Mouse (Mus musculus): ENCODE measurements around the gene Nell1.

Nell1 gene

DNA sequence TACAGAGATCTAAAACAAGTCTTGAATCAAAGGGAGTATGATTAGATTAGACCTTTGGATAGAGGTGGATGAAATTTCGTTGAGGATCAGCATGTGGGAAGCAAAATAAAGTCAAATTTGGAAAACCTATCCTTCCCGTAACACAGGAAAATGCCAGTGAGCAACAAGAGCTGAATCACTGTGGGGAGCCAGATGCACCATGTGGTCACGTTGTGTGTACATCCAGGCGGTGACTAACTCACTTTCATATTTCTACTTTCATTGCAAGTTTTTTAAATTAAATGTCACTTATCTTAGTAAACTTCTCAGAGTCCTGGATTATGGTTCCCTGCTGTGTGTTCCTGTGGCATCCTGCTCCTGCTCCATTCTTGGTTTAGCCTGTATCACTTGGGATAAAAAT, 576.8 kb downstream of the Nell1 start:
- DNase-seq (ENCODE audit: low read depth), result no peak

DNA sequence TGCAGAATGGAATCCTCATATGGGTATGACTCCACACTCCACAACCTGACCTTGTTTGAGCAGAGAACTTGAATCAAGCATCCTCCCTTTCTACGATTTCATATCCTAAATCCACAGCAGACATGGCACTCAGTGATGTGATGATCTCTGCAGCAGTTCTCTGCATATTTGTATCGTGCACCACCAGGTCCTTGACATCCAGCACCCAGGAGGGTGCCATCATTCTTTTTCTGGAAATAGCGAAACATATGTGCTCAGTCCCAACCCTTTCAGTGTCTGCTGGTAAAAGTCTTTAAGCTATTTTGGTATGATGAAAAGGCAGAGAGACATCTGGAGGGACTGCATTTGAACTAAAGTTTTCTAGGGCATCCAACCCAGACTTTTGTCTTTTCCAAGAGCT, 588.0 kb downstream of the Nell1 start:
- no peak for DNase-seq (ENCODE audit: low read depth)

DNA sequence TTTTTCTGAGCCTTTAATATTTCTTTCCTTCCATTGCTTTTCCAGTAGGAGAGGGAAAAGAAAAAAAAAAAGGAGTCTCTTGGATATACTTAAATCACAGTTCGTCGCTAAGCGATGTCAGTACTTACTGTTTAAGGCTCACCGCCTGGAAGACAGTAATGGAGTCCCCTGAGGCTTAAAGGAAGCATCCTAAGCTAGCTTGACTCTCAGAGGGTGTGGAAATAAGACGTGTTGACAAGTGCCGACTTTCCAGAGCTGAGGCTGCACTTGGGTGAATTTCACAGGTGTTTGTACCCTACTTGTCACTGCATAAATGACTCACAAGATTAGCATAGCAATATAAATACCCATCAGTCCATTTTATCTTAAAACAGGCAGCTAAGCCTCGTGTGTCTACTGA, 599.2 kb downstream of the Nell1 start:
- no peak for DNase-seq (ENCODE audit: low read depth)

DNA sequence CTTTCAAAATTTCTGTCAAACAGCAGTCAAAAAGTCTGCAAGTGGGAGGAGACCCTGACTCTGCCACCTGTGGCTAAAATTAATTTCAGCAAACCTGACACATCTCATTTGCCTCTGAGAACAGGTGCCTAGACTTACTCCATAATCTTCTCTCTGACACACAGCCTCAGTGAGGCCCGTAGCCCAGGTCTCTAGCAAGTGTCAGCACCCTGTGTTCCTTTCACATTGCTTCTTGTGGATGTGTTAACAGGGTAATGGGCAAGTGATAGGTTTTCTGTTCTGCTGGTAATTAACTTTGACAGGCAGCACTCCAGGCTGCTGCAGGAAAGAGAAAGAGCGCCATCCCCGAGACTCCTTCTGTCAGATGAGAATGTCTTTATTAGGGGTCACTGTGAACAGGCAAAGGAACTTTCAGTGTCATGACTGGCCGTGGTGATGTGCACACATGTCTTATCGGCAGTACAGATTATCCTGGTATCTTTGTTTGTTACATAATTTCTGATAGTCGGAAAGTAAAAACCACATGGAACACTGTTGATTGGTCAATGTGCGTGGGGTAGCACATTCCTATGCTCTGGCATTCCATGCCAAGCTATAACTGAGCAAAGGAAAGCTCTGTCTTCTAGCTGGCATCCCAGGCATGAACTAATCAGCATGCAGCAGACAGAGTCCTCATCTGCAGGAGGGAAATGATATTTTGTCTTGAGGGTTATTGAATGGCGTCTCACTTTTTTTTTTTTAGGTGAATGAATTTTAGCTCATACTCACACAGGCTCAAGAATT, 614.2 kb downstream of the Nell1 start:
- DNase-seq (ENCODE audit: low read depth), result no peak

DNA sequence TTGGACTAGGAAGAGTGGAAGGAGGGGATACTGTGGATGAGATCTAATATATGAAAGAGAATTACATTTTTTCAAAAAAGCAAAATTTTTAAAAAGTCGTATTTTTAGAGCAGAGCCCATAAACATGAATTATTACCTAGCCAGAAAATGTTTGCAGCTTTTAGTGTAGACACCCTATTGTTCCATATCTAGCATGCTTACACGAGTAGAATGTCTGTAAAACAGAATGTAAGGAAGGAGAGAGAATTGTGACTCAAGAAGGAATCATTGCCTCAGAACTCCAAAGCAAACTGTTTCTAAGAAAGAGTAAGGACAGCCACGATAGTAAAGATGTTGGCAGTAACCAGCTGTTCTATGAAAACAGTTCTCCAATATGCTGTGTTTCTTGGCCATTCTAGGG, 624.2 kb downstream of the Nell1 start, which contains the start of gene 4933405O20Rik:
Gene 4933405O20Rik (plus strand): TSS at position 301 of the 400 bp plus-strand sequence.
- no peak for DNase-seq (ENCODE audit: low read depth)

DNA sequence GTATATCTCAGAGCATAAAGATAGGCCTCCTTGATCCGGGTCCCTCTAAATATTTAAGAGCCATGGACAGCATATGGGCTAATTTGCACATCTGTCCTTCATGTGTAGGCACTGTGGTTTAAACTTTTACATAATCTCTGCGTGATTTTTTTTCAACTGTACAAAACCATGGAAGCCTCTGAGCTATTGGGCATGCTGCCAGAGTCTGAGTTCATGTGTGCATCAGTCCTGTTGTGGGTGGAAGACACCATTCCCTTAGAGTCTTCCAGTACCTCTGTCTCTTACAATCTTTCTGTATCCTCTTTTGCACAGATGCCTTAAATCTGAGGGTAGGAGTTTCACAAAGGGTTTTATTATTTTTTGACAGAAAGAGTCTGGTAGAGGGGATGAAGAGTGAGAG, 639.4 kb downstream of the Nell1 start:
- peak; percentile 9 for DNase-seq (ENCODE audit: low read depth)

DNA sequence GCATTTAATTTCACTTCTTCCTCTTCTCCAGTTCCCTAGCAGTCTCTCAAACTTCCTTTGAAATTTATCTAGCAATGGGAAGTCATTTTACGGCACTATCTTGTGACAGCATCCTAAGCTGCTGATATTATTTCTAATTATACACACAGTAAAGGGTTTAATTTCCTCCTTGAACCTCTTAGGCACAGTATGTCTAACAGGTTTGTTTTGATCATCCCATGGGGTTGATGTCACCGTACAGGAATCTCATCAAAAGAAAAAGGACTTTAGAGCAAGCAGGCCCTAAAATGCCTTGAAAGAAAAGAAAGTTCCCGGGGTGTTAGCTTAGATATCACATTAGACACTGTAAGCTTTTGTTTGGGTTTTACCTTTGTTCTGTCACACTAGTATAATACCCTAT, 654.5 kb downstream of the Nell1 start:
- no peak for DNase-seq (ENCODE audit: low read depth)

DNA sequence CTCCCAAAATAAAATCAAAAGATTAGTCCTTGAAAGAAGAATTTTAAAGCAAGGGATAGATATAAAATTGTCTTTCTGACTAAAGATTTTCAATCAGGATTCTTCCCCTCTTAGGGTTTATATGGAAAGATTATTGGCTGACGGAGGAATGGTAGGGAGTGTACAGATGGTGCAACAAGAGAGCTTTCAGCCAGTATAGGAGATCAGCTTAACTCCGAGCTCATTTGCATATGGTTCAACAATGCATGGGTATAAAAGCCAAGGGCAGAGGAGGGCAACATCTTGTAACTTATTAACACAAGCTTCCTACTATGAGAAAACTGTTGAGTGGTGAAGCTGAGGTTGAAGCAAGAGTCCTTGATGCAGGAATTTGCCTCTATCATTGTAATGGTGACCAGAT, 658.5 kb downstream of the Nell1 start:
- DNase-seq (ENCODE audit: low read depth), result no peak

DNA sequence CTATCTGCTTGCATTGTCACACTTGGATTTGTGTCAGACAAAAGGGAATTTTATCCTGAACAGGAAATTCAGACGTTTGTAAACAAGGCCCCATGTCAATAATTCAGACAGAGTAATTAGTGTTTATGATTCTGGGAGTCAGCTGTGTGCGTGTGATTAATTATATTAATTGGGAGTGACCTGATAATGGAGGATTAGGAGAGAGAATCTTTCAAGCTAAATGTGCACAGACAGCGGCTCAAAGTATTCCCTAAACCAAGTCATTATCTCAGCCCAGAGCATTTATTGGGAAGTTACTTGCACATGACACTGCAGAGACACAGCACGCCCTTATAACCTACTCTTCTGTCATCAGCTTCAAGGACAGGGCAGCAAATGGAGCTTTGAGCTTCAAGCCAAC, 697.6 kb downstream of the Nell1 start:
- DNase-seq (ENCODE audit: low read depth), result no peak

DNA sequence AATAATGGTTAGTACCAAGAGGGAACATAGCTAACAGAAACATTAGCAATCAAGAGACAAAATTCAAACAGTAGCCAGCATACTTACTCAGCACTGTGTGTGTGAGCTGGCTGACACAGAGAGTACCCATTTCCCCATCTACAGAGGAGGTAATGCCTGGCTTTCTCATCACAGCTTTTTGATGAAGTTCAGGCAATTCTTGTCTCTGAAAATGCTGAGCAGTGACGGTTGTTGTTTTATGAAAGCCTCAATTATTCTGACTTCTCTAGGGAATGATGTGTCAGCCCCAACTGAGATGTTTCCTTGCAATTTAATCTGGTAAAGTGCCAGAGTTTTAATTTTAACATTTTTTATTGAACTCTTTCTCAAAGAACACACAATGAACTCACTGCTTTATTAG, 700.8 kb downstream of the Nell1 start:
- no peak for DNase-seq (ENCODE audit: low read depth)

DNA sequence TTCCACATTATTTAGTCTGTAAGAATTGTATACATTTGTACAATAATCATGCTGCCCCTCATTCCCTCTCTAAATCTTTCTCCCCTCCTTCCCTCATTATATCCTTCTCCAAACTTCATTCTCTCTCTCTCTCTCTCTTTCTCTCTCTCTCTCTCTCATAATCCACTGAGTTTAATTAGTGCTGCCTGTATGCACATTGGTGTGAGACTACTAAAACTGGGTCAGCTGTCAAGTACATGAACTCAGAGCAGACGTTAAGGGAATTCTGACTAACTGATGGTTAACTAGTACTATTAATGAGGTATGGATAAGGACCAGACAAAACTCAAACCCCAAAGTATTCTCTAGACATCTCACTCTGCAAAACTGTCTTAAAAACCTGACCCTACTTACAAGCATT, 702.8 kb downstream of the Nell1 start:
- DNase-seq (ENCODE audit: low read depth), result no peak

DNA sequence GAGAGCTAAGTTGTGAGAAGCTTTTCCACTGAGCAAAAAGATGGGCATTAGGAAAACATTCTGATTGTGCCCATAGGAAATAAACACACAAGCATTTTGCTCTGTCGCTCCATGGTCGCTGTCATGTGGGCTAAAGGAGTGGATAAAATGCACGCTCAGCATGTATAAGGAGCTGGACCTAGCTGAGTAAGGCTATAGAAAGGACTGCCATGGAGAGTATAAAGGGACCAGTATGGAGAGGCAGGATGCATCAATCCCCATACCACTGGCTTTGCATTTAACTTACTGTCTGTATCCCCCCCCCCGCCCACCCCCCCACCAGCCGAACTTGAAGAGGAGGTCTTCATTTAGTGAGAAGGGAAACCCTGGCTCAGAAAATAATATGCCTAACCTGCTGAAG, 711.7 kb downstream of the Nell1 start:
- no peak for DNase-seq (ENCODE audit: low read depth)

DNA sequence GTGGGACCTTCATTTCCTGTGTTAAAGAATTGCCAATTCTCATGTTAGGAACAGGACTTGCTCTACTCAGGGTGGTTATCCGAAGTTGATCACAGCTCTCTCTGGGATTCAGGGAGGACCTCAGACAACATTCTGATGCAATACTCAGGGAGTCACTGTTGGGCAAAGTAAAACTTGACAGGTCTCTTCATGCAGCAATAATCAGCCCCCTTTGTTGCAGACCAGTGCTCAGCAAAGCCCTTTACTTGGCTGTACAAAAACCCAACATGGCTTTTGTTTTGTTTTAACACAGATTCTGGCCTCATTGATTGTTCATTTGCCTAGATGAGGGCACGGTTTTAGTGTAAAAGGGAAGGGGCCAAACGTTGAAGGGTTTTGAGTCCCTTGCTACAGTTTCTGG, 750.5 kb downstream of the Nell1 start:
- DNase-seq (ENCODE audit: low read depth), result no peak

DNA sequence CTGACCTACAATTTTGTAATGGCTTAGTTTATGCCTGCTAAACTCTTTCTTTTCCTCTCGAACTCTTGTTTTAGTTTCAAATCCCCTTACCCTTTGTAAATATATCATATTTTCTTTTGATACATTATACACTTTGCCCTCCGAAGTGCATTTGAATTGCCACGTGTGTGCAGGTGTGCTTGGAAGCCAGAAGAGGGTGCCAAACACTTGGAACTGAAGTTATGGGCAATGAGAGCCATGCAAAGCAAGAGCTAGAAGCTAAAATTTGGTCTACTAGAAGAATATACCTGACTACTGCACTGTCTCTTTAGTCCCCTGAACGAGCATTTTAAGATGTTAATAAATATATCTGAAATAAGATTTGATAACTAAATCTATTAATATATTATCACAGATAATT, 756.3 kb downstream of the Nell1 start:
- DNase-seq (ENCODE audit: low read depth), result peak; percentile 3

DNA sequence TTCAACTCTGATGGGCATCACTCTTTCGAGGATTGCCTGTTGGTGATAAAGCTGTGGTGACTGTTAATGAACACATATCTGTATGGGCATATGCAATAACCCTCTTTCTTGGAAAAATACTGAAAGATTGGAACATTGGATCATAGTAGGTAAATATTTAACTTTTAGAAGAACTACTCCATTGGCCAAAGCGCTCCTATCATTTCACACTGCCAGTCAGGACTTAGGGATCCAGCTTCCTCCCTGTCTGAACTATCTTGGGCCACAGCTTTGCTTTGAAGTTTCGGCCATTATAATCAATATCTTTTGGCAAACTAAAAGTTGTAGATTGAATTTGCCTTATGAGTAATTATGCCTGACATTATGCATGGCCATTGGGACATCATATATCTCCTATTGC, 780.9 kb downstream of the Nell1 start:
- DNase-seq (ENCODE audit: low read depth), result no peak

DNA sequence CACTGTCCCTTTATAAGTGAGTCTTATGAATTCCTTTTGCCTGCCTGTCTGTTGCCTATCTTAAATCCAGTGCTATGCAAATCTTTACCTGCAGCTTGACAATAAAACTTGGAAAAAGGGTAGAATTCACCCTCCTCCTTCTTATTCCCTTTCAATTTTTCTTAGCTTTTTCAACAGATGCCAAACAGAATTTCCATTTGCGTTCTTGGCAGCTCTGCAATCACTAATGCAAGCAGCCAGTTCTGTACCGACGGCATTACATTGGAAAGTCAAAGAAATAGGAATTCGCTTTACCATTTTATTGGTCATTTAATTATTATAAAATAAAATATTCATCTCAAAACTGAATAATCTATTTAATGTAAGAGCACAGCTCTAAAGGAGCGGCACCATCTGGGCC, 781.7 kb downstream of the Nell1 start:
- no peak for DNase-seq (ENCODE audit: low read depth)

DNA sequence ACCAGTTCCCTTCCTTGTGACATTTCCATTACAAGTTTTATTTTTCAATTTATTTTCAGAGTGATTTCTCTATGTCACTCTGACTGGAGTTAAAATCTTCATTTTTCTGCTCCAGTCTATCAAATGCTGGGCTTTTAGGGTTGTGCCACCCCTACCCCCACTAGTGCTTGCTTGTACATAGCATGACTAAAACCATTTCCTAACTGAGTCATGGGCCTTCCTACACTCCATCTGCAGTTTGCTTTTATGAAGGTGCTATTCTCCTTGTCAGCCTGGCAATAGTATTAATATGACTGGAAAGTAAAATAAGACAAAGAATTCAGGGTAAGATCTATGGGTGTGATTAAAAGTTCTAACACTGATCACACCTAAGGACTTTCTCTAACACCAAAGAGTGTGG, 798.9 kb downstream of the Nell1 start:
- no peak for DNase-seq (ENCODE audit: low read depth)

DNA sequence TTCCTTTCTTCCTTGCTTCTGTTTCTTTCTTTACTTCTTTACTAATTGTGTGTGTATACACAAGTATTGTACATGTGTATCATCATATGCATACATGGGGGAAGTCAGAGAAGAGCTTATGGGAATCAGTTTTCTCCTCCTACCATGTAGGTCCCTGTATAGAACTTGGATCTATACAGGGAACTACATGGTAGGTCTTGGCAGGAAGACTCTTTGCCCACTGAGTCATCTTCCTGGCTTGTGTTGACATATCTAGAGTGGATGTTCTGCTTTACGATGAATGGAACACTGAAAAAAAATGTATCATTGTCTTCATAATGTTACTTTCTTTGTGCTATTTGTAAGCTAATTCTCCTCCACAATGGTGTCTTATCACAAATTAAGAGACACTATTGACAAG, 806.4 kb downstream of the Nell1 start:
- no peak for DNase-seq (ENCODE audit: low read depth)

DNA sequence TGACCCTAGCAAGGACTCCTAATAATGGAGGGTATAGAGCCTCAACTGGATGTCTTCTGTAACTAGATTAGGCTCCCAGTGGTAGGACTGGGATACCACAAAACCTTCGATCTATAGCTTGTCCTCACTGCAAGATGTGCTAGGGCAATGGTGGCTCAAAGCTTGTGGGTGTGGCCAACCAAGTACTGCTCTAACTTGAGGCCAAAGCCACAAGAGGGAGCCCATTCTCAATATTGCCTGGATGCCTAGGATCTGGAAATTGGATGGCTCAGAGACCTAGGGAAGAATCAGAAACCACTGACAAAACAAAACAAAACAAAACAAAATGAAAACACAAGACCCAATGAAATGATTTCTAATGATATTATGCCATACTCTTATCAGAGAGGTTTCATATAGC, 809.0 kb downstream of the Nell1 start:
- peak; percentile 7 for DNase-seq (ENCODE audit: low read depth)

DNA sequence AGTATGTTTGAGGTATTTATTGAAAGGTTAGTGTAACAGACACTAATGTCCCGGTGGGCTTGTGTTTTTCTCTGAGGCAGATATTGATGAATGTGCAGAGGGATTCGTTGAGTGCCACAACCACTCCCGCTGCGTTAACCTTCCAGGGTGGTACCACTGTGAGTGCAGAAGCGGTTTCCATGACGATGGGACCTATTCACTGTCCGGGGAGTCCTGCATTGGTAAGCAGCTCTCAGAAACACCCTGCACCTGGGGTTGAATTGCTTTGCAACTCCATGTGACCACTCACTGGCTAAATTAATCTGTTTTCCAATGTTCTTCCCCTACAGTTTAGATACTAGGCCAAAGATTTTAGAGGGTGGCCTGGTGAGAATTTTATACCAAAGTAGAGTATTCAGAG, 851.5 kb downstream of the Nell1 start:
- DNase-seq (ENCODE audit: low read depth), result no peak

DNA sequence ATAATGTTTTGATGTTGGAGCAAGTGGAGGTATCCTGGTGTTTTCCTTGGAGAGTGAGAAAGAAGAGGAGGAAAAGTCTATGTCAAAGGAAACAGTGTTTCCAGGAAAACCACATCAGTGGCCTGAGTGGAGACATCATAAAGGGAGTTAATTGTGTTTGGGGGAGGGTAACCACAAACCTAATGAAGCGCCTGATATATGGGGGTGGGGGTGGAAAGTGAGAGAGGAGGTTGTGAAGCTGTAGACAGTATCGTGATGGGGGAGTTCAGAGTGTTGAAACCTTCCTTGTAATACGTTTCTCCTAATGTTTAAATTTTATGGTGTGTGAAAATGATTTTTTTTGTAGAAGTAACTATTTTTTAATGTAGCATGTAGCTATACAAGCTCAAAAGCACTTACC, 858.1 kb downstream of the Nell1 start:
- DNase-seq (ENCODE audit: low read depth), result no peak

DNA sequence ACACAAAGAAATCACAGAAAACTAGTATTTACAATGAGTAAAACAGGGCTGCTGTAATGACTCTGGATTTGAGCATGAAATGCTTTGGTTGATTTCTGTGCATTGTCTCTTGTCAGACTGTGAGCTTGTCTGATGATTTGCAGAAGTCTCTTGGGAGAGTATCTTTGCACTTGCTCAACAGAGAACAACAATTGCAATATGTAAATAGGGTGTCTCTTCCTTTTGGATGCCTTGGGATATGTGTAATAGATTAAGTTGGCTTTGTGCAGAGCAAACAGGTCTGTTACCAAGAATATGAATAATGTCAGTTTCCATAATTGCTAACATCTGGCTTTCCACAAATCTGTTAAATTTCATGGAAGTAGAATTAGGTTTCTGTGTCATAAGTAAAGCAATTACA, 868.0 kb downstream of the Nell1 start:
- DNase-seq (ENCODE audit: low read depth), result no peak

DNA sequence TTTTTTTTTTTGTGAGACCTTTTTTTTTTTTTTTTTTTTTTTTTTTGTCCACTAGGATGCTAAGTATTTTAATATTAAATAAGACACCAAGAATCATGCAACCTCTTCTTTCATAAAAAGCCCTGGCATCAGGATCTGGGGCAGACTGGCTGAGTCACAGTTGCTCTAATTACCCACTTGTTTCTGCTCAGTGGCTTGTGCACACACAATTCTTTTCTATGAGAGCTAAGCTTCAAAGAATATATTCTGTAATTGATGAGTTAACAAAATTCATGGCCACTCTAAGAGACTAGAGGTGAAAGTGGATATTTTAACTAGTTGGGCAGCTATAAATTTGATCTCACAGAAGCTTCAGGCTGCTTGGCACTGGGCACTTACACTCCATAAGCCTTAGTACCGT, 873.3 kb downstream of the Nell1 start:
- no peak for DNase-seq (ENCODE audit: low read depth)

DNA sequence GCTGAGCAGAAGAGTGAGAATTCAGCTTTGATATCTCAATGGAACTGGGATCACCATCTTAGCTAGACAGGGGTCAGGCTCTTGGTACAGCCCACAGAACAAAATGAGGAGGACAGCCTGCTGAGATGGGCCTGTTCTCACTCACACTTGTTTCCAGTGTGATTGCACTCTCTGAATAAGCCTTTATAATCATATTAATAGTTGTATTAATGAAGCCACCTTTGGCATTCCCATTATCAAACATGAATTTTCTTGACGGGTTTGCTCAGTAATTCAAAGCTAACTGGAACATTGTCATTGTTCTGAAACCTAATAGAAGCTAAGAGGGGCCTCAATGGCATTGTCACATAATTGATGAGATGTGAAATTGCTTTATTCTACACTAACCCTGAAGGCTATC, 875.6 kb downstream of the Nell1 start:
- no peak for DNase-seq (ENCODE audit: low read depth)

DNA sequence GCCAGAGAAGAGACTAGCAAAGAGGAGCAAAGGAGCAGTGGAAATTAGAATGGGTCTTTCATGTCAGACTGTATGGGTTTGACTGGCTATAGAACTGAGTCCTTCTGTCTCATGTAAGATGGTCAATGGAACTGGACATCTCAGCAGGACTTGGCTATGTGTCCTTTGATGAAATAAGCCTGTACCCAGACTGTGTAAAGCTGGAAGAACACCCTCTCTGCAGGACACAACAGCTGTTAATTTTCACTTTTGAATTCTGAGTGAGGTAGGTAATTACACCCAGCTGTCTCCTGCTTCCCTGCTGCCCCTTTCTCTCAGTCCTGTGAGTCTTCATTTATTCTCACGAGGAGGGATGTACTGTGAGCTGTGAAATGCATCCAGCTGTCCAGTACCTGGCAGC, 895.5 kb downstream of the Nell1 start:
- DNase-seq (ENCODE audit: low read depth), result no peak

Data from NIH3T3 (cell line).